Mouse (Mus musculus) kidney, adult 8-10 months (tissue): ENCODE measurements around the gene Prkcz.
A peak's percentile ranks its signal among the peaks of the same experiment; 100 is the strongest.

Experiments
- DNase-seq, 2 experiments: peaks; one replicate each; pipeline ENCODE4 v3.0.0; 2022

Prkcz gene

DNA sequence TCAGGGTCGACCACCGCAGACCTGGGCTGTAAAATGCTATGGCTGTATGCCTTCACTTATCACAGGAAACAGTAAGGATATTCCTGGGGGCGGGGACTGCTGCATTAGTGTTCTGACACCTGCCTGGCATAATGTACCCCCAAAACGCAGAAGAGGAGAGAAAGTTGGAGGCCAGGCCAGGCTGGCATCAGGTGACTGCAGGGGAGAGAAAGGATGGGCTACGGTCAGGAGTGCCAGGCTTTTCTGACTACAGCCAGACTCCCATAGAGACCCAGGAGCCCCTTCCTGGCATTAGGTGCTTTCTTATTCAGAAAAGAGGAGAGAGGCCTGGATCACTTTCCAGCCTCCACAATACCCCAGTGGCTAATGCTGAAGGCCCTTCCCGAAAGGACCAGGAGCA is 121.7 kb downstream of the Prkcz start:
- DNase-seq = no peak

DNA sequence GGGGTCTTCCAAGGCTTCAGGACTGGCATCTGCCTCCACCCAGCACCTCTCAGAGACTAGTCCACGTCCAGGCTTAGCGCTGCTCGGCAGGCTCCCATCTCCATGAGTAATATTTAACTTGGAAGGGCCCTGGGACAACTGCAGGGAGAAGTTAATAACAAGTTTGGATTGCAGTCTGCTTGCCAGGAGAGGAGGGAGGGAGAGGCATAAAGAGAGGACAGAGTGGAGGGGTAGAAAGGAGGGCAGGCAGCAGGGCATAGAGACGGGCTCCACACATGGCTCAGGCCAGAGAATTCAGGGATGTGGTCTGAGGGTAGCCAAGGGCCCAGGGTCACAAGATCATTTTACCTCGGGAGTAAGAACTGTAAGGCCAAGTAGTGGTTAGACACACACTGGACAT is 122.9 kb downstream of the Prkcz start:
- DNase-seq = peak; percentile 82 to 95

DNA sequence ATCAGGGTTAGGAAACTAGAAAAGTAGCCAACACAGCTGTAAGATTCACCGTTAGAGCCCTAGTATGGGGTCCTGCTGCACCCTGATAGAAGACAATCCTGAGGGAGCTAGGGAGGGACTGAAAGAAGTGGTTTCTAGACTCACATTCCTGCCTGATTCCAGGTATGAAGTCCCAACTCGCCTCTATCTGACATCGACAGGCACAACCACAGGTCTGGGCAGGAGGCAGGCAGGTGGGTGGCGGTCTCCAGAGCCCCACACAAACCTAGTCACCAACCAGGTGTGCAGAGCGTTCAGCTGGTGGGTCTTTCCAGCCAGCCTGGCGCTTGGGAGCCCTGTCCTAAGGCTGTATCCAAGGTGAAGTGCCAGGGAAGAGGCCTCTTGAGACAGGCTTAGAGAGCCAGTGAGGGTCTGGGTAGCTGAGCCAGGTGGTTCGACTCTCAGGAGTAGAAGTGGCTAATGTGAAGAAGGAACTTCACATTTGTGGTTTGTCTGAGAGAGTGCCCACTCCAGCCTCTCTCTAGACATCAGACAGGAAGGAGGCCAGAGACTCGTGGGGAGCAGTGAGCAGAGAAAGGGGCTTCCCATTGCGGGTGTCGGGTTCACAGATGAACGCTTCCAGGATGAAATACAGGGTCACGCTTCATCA is 124.3 kb downstream of the Prkcz start:
- peak in 1 of 2 experiments; percentile 20 for DNase-seq

DNA sequence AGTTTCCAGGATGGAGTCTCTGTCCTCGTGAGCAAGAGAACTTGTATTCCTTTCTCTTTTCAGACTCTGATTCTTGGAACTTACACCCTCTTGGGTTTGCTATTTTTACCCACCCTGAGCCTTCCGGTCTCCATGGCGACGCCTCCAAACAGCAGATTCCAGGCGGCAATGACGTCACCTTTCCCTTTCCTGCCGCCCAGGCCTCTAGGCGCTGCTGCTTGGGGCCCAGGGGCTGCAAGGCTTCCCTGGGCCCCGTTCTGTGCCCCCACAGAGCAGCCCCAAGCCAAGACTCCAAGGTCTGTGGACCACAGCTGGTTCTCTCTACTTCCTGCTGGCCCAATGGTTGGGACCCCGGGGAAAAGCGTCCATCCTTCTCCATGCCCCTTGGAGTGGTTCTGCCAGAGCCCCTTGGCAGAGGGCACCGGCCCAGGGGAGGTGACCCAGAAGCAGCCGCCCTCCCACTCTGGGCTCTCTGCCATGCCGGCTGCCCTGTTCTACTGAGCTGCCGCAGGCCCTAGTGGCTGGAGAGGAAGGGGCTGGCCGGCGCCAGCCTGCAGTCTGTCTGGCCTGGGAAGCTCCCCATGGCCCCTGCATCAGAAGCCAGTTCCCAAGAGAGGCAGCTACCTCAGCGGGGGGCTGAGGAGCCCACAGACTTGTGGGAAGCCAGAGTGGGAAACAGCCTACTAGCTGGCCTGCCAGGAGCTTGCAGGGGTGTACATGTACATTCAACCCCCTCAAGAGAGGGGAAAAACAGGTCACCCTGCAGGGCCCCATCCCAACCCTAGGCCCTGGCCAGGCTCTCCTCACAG is 125.6 kb downstream of the Prkcz start:
- DNase-seq = peak; percentile 92

DNA sequence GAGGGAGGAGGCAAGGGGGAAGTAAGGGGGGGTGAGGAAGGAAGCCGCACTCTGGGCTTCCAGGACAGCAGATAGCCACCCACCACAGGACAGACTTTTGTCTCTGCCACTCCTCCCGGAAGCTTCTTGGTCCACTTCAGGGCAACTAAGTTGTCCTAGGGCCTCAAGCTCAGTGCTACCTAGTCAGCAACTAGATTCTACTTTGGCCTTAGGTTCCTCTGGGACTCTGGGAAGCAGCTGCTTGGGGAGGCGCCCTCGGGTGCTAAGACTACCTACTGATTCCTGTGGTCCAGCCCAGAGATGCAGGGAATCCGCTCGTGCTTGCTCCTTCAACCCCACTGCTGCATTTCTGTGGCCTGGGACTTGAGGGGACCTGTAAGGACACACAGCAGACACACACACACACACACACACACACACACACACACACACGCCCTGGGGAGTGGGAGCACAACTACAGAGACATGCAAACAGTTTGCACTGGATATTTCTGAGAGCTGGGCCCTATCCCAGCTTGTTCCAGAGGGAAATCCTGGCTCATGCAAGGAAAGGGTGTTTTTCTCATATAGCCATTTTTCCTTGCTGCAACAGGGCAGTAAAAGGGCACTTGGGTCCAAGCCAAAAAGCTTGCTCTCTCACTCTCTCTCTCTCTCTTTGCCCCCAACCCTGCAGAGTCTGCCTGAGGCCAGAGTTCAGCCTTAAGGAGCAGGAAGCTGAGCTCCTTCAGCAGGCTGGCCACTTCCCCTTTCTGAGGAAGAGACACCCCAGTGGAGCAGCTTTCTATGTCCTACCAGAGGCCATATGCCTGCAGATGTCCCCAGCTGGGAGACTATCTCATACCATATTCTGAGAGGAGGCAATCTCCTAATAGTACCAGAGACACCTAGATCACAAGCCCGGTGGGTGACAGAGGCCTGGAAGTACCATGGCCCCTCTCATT is 126.5 kb downstream of the Prkcz start:
- peak; percentile 70 to 74 for DNase-seq

DNA sequence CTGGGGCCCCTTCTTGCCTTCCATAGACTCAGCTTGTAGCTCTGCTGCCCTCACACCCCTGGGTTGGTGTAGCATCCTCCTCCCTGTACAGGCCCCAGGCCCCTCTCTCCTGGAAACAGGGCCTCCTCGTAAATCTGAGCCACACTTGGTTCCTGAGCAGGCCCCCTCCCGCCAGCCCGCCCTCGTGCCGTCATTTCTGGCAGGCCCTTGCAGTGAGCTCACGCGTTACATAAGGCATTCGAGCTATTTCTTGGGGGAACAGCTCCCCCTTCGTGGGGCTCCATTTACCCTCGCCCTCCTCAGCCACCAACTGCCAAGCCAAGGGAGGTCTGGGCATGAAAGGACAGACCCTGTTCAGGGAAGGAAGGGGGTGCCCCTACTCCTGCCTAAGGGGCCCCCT is 127.3 kb downstream of the Prkcz start:
- DNase-seq = peak; percentile 72 to 83

DNA sequence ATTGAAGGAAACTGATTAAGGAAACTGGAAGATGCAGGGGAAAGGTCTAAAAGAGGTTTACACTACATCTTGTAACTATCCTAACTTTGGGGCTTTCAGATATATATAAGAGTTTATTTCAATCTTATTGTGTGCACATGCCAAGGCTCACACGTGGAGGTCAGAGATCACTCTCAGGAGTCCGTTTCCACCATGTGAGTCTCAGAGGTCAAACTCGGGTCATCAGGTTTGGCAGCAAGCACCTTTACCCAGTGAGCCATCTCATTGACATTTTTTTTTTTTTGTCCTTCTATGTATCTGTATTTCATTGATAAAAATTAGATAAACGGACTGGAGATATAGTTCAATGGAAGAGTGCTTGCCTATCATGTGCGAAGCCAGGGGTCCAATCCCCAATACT is 132.7 kb downstream of the Prkcz start:
- DNase-seq = peak; percentile 70 to 73

DNA sequence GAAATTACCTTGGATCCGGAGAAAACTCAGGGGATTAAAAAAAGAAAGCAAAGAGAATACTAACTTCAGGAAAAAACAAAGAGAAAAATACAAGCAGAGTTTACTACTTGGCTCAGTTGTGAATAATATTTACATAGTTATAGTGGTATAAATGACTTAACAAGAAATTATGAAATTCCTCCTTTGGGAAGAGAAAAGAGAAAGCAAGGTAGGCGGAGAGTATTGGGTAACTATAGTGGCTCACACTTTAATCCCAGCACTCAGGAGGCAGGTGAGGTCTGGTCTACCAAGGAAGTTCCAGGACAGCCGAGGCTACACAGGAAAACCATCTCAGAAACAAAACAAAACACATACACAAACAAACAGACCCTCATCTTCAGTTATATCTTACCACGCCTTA is 133.2 kb downstream of the Prkcz start:
- no peak for DNase-seq

DNA sequence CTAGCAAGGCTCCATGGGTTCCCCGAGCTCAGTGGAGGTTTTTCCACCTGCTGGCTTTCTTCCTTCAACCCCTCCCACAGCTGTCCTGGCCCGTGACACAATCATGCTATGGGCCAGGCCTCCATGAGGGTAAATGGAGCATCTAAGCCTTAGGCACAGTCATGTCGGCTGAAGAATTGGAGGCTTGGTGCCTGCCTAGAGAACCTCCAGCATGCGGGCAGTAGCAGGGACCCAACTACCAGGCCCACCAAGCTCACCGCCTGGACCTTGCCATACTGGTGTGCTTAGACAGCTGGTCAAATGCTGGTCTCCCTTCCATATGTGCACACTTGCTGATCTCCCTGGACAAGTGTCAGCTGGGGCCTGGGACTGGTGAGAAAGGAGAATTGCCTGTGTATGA is 135.2 kb downstream of the Prkcz start:
- DNase-seq = no peak

DNA sequence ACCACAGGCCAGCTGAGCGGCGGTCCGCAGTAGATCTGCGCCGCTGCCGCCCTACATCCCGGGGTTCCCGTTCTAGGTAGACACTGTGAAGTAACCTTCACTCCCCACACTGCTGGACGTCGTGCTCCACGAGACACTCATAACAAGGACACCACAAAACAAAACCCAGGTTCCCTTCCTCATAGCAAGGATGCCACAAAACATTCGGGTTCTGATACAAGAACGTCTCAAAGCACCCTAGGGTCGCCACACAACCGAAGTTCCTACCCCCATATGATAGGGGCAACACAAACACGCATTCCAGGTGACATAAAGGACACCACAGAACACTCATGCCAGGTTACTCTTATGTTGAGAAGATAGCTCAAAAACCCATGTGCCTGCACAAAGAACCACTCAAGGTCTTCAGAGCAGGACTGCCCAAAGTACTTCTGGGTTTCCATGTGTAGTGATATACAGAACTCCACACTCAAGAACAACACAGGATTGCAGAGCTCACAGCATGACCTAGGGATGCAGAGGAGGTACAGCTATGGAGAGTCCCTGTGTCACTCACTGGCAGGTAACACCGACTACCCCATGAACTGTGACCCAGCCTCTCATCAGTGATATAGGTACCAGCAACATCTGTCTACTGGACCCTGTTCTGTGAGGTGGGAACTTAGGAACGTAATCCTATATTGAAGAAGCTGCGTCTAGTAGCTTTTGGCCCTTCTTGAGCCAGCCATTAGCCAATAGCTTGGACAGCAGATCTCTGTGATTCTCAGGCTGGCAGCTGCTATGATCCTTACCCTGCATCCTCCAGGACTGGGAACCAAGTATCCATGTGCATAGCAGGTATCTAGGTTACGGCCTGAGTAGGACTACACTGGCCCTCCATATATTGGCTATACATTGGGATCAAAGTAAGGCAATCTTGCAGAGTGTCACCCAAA is 137.3 kb downstream of the Prkcz start:
- no peak for DNase-seq

DNA sequence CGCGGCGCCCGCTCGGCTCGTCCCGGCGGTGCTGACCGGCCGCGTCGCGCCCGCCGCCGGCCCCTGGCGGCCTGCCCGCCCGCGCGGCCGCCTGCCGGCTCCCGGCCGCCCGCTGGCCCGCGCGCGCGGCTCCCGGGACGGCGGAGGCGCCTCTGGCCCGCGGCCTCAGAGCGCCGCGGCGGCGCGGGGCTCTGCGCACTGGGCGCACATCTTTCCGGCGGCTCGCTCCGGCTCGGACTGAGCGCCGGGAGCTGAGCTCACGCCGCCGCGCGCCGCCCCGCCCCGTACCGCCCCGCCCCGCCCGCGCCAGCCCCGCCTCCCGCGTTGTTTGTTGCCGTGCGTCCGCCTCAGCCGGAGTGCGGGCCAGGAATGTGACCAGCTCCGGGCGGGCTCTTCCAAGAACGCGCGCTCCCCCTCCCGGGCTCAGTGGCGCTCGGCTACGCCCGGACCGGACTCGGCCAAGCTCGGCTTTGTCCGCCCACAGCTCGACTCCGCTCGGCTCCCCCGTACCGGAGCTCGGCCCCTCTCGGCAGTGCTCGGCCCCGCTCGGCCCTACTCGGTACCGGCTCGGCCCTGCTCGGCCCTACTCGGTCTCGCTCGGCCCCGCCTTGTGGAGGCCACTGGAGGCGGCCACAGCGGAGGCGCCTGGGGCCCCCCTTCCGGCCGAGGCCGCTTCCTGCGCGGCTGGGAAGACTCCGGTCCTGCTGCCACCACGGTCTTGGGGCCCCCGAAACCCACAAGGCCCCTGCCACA is 138.1 kb downstream of the Prkcz start:
- peak; percentile 98 to 99 for DNase-seq

DNA sequence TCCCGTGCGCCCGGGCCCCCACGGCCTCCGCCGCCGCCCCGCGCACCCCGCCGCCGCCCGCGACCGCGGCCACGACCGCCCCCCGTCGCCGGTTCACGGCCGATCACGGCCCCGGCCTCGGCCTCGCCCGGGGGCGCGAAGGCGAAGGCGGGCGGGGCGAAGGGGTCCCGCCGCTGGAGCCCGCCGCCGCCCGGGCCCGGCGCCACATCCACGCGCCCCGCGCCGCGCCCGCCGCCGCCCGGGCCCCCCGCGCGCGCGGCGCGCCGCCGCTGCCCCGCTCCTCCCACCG is 138.7 kb downstream of the Prkcz start, which contains the start of gene Ski:
Gene Ski (minus strand): TSS at position 41 of the 289 bp plus-strand sequence.
- no peak for DNase-seq

DNA sequence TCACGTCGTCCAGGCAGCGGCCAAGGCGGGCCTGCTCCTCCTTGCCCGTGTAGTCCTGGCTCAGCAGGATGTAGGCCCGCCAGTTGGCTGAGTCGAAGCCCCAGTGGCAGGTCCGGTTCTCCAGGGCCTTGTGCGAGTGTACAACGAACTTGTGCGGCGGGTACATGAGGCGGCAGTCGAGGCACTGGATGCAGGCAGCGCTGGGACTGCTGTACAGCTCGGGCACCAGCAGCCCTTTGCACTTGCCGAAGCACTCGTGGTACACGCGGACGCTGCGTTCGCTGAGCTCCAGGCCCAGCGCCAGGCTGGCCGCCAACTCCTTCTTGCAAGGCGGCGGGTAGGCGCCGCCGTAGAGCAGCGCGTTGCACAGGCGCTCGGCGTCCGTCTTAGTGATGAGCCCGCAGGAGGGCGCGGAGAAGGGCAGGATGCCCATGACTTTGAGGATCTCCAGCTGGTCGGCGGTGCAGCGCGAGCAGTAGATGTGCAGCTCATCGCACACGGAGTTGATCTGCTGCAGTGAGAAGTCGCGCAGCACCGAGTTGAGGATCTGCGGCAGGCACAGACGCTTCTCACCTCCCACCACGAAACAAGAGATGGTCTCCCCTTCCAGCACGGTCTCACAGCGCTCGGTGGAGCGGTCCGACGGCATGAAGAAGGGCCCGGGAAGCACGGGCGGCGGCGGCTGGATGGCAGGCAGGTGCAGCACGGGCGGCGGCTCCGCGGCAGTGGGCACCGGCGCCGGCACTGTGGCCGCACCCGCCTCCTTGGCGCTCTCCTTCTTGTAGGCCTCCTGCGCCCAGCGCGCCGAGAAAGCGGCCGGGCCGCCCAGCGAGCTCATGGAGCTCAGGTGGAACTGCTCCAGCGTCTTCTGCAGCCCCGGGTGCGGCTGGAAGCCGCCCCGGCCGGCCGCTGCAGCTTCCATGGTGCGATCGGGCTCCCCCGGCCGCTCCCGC is 139.3 kb downstream of the Prkcz start:
- DNase-seq = peak; percentile 81

DNA sequence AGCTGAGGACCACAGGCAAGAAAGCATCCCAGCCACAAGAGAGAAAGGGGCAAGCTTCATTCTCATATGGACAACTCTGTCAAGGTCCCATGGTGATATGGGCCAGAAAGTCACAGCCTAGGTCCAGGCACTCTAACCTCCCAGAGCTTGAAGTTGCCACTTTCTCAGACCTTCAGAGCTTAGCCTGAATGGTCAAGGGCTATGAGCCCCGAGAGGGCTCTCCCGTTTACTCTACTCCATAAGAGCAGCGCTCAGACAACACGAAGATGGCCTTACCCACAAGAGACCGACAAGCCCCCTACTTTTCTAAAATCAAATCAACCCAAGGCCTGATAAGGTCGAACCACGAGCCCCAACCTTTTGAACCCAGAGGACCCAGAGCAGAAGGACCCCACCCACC is 140.1 kb downstream of the Prkcz start:
- no peak for DNase-seq

DNA sequence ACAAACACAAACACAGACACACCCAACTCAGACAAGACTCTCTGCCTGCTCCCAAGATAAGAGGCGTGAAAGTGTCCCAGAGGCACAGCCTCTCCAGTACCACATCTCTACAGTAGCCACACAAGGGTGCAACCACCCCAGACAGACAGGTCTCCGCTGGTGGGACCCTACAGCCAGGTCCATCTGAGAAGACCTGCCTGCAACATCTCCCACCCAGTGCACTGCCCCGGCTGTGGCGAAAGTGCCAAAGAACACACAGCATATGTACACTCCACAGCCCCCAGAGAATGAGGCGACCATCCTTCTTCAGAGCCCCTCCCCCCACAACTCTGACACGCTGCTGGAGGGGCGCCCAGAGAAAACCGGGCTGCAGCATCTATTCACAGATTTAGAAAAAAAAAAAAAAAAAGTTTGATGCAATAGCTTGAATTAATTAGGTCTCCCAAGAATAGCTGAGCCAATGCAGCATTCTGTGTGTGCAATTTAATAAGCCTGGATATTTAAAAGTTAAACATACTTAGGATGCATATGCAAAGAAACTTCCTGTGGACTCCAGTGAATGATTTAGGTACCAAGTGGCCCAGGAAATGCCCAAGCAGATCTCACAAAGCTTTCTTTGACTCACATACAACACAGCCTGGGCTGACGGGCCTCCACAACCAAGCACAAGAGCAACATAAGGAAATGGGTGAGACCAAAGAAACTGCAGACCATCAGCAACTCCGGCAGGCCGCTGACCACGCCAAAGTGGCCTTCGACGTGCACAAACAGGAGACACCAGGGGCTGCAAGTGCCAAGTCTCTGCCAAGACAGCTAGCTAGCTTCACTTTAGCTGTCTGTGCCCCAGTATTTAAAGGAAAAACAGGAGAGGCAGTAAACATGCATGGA is 140.7 kb downstream of the Prkcz start:
- no peak for DNase-seq

DNA sequence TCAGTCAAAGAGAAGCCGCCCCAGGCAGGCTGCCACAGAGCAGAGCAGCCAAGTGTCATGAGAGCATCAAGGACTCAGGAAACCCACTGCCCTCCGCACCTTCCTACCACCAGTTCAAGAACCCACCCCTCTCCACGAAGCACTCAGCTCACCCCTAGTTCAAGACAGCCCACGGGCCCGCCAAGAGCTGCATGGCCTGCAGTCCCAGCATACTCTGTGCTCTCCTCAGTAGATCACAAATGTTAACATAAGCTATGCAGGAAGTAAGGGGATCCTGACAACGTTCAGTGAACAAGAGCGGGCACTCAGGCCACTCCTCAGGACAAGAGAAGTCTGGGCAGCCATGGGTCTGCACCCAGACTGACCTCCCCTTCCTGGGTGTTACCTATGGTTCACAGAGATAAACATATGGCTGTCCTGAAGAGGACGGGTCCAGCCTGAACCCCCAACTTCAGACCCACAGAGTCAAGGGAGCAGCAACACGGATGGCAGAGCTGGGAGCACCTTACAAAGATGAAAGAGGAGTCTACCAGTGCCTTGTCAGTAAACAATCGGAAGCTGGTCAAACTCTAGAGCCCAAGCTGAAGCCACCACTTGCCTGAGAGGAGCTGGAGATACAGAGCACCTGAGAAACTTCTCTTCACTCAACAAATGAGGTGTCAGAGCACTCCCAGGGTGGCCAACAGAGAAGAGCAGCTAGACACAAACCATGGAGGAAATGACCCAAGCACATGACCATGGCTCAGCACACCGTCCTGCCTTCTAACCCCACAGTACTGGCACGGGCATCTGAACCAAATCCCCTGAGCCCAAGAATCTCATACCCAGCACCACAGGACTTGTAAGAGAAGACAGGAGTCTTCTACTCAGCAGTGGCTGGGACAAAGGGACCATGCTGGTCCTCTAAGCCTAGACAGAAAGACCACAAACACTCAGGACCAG is 141.6 kb downstream of the Prkcz start:
- no peak for DNase-seq

DNA sequence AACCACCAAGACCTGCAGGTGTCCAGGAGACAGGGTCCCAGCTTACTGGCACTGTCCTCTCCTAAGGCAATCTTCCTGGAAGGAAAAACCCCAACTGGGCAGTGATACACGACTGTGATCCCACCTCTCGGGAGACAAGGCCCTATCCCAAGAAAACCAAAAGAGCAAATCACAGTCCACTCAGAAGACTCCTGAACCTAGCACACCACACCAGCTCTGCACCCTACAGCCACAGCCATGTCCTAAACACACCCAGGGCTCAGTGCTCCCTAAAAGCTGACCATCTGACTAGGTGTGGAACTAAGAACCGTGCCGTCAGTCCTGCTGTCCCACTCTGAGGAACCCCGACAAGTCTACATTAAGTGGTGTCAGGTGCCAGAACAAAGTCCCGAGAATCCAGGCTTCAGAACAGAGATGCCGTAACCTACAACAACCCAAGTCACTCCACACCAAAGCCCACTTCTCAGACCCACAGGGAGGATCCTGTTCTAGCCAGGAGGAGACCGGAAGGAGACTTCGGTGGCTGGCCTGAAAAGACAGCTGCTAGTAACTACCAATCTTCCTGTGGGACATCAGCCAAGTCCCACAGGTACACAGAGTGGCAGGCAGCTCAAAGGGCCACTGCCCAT is 142.9 kb downstream of the Prkcz start:
- no peak for DNase-seq
